Mouse (Mus musculus) stomach, embryonic 15.5 days (tissue): ENCODE measurements around the gene Vstm4. TPM values are rescaled to one million over a fixed set of nuclear protein-coding genes. Genes with fewer than 3 reads are reported as not detected.

Source experiments
- ATAC-seq: fragments of 200-750 bp; cut with Nextera tagmentation; 2 replicates; pipeline ENCODE4 v1.8.0; 2017; ENCODE audit warnings: low read depth, moderate number of reproducible peaks, moderate TSS enrichment; ENCODE audit not compliant: insufficient read depth, low FRiP score
- H3K27ac ChIP-seq: fragments of 300-500 bp; sonication (generic); 2 replicates; pipeline ENCODE4 v1.5.1; 2015; ENCODE audit warnings: mild to moderate bottlenecking, inconsistent platforms
- H3K27me3 ChIP-seq: fragments of 300-500 bp; sonication (generic); replicated peaks from 2 replicates; pipeline ENCODE4 v1.6.1; 2015; ENCODE audit warnings: inconsistent platforms
- H3K36me3 ChIP-seq: fragments of 300-500 bp; sonication (generic); 2 replicates; pipeline ENCODE4 v1.6.1; 2015; ENCODE audit warnings: inconsistent platforms
- H3K4me1 ChIP-seq: fragments of 300-500 bp; sonication (generic); 2 replicates; pipeline ENCODE4 v1.6.1; 2015; ENCODE audit warnings: inconsistent platforms
- H3K4me2 ChIP-seq: fragments of 300-500 bp; sonication (generic); 2 replicates; pipeline ENCODE4 v1.6.1; 2015; ENCODE audit warnings: mild to moderate bottlenecking, inconsistent platforms
- H3K4me3 ChIP-seq: fragments of 300-500 bp; sonication (generic); replicated peaks from 2 replicates; pipeline ENCODE4 v1.5.1; 2015; ENCODE audit warnings: inconsistent platforms
- H3K9ac ChIP-seq: fragments of 300-500 bp; sonication (generic); 2 replicates; pipeline ENCODE4 v1.6.1; 2015; ENCODE audit warnings: inconsistent platforms
- H3K9me3 ChIP-seq: fragments of 300-500 bp; sonication (generic); 2 replicates; pipeline ENCODE4 v1.6.1; 2016; ENCODE audit warnings: inconsistent platforms
- WGBS: fragments of 180-500 bp; shearing (Covaris S2); methylation state at CpG from one replicate; pipeline ENCODE4 v1.1.7; 2015; 5-methylcytosine and 5-hydroxymethylcytosine counted together
- polyA plus RNA-seq: library from polyadenylated mRNA; unstranded; fragments of >200 nt; fragmentation: Nextera tagmentation; extraction: Ambion mirVana; gene quantifications from 2 replicates; pipeline ENCODE4 v1.2.1, GENCODE M21; 2015

Vstm4 gene
- polyA plus RNA-seq, 1 experiment from 2014 or later, result 35.2 TPM

DNA sequence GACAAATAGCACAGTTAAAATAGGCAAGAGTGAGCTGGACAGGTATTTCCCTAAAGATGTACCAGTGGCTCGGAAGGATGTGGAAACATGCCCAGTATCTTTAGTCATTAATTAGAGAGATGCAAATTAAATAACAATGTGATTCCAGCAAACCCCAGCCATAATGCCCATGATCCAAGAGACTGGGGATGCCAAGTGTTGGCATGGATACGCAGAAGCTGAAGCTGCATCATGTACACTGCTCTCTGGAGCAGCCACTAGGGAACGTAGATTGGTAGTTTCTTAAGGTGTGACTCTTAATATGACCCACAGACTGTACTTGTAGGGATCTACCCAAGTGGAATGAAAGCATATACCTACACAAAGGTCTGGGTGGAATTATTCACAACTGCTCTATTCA lies 50.0 kb downstream of the Vstm4 start:
- WGBS, result 68% methylated on average over 3 of the region's 3 CpGs
- H3K9me3 ChIP-seq, result no peaks in the 10 kb centered on the region
- no peak for ATAC-seq
- no peak overlapping the region for H3K4me3 ChIP-seq
- H3K4me1 ChIP-seq, result 0 out of 2 replicates have a peak, but pooled peaks cover 2% of the 10 kb centered on the region
- no peaks in the 10 kb centered on the region for H3K27me3 ChIP-seq
- H3K27ac ChIP-seq, result no peak overlapping the region
- no peaks in the 10 kb centered on the region for H3K36me3 ChIP-seq
- no peak overlapping the region for H3K4me2 ChIP-seq
- no peak overlapping the region for H3K9ac ChIP-seq

DNA sequence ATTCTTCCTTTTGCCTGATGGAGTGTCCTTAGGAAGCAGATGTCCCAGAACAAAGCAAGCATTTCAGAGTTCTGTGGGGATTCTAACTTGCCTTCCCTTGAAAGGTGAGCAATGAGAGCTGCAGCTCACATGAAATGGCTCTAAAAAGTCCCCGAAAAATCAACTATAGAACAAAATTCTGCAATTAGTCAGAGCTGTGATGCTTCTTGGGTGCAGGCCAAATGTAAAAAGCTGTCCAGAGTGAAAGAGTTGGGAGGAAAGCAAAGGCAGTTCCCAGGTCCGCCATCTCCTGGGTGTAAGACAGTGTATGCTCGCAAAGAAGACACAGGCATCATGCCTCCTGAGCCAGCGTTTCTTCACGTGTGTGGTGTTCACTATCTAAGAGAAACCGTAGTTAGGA lies 52.6 kb downstream of the Vstm4 start:
- WGBS, result 72% methylated on average over 6 of the region's 6 CpGs
- Histone ChIP-seq H3K4me1 (0 out of 2 replicates have a peak, but pooled peaks cover 2% of the 10 kb centered on the region), H3K9me3 (no peaks in the 10 kb centered on the region), H3K27ac (no peak overlapping the region), H3K4me3 (no peak overlapping the region), H3K36me3 (no peaks in the 10 kb centered on the region), H3K4me2 (no peak overlapping the region), H3K27me3 (no peaks in the 10 kb centered on the region), H3K9ac (no peak overlapping the region)
- no peak for ATAC-seq

DNA sequence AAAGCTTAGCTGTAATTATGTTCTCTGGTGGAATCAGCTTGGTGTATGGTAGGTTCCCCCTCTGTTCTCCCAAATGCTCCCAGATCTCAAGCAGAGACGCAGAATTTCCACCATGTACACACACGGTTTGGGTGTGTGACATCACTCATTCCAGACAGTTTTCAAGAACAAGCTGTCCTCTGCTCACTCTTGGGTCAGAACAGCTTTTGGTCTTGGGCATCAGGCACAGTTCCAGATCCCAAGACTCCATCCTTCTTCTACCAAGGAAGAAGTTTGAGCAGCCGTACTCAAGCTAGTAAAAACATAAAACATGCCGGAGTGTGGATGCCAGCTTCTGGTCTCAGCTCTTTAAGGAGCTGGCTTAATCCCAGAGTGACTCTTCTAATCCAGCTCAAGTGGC lies 54.6 kb downstream of the Vstm4 start:
- H3K27me3 ChIP-seq, result no peaks in the 10 kb centered on the region
- no peak overlapping the region for H3K4me2 ChIP-seq
- WGBS, result 83% methylated on average over 4 of the region's 4 CpGs
- H3K9ac ChIP-seq, result no peak overlapping the region
- H3K36me3 ChIP-seq, result no peaks in the 10 kb centered on the region
- no peak overlapping the region for H3K27ac ChIP-seq
- no peaks in the 10 kb centered on the region for H3K9me3 ChIP-seq
- H3K4me1 ChIP-seq, result 0 out of 2 replicates have a peak, but pooled peaks cover 4% of the 10 kb centered on the region
- H3K4me3 ChIP-seq, result no peak overlapping the region
- no peak for ATAC-seq

DNA sequence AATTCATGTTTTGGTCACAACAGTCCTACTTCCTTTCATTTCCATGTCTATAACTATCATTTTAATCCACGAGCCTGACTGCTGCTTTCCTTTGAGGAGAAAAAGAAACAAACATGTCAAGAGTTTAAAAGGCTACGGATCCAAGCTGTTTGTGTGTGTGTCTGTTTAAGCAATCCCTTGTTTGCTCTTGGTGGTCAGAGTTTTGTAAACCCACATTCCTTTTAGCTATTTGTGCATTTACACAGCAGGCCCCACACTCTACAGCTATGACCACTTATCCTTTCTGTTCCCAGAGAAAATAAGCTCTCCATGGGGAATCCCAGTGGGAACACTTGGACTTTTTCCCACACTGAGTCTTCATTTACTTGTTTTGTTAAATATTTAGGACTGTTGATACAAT lies 58.8 kb downstream of the Vstm4 start:
- Histone ChIP-seq H3K27me3 (no peaks in the 10 kb centered on the region), H3K4me3 (no peak overlapping the region), H3K9me3 (no peaks in the 10 kb centered on the region), H3K9ac (no peak overlapping the region), H3K4me1 (0 out of 2 replicates have a peak, but pooled peaks cover 3% of the 10 kb centered on the region), H3K4me2 (no peak overlapping the region), H3K27ac (no peak overlapping the region), H3K36me3 (no peaks in the 10 kb centered on the region)
- 30% methylated on average over 2 of the region's 2 CpGs for WGBS
- ATAC-seq, result no peak

DNA sequence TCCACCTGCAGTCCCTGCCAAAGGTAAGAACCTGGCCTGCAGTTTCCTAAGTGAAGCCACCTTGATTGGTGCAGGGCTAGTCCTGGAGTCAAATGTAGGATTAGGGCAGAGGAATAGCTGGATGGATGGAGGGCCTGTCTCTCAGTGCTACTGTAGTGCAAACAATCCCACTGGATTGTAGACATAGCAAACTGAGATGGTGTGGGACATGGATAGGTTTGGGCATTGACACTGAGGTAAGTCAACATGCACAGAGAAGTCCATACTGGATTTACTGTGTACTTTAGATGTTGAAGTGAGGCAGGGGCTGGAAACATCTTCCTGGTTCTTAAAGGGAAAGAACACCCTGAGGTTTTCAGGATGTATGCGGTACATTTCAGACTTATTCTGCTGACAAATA lies 61.4 kb downstream of the Vstm4 start:
- H3K27ac ChIP-seq, result no peak overlapping the region
- H3K4me3 ChIP-seq, result no peak overlapping the region
- no peaks in the 10 kb centered on the region for H3K9me3 ChIP-seq
- WGBS, result 94% methylated on average over 1 of the region's 1 CpGs
- 0 out of 2 replicates have a peak, but pooled peaks cover 3% of the 10 kb centered on the region for H3K4me1 ChIP-seq
- no peaks in the 10 kb centered on the region for H3K36me3 ChIP-seq
- no peaks in the 10 kb centered on the region for H3K27me3 ChIP-seq
- no peak overlapping the region for H3K9ac ChIP-seq
- no peak for ATAC-seq
- H3K4me2 ChIP-seq, result no peak overlapping the region

DNA sequence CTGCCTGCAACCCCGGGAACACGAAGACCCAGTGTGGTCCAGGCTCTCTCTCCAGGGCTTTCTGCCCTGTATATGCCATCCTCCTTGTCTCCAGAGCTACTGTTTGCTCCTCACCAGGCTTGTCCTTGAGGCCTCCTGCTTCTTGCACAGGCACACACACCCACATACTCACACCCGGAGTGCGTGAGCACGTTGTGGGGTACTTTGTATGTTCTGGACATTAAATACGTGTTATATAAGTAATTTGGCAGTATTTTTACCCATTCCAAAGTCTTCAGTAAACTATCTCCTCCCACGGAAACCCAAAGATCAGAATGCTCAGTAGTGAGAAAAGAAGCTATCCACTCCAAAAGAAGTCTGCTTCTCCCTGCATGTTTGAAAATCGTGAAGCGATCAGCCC lies 67.3 kb downstream of the Vstm4 start:
- WGBS, result 54% methylated on average over 9 of the region's 9 CpGs
- no peak for ATAC-seq

DNA sequence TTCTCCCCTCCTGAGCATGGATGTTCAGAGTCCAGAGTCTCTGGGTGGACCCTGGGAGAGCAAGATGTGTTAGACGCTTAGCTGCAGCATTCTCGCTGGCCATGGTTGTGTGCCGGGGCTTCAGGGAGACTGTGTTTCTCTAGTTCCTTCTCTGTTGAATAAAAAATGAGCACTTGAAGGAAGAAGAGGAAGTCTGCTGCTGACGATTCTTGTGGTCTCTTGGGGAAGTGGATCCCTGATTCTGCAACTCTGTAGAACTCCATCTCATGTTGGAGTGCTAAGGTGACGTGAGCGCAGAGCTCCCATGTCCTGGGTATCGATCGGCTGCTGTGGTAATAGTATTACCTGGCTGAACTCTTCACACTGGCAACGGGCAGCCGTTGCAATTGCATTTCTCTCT lies 75.2 kb downstream of the Vstm4 start:
- Histone ChIP-seq H3K9me3 (no peaks in the 10 kb centered on the region), H3K4me1 (no peaks in the 10 kb centered on the region), H3K4me2 (no peak overlapping the region), H3K36me3 (no peaks in the 10 kb centered on the region), H3K9ac (no peak overlapping the region), H3K4me3 (no peak overlapping the region), H3K27ac (no peak overlapping the region), H3K27me3 (no peaks in the 10 kb centered on the region)
- 72% methylated on average over 10 of the region's 10 CpGs for WGBS
- no peak for ATAC-seq

More for the DNA sequence above, 67.3 kb downstream of the Vstm4 start:
- H3K4me1 ChIP-seq, result no peaks in the 10 kb centered on the region
- H3K9ac ChIP-seq, result no peak overlapping the region
- no peak overlapping the region for H3K4me2 ChIP-seq
- H3K27me3 ChIP-seq, result no peaks in the 10 kb centered on the region
- no peak overlapping the region for H3K27ac ChIP-seq
- no peaks in the 10 kb centered on the region for H3K36me3 ChIP-seq
- no peaks in the 10 kb centered on the region for H3K9me3 ChIP-seq
- no peak overlapping the region for H3K4me3 ChIP-seq

DNA sequence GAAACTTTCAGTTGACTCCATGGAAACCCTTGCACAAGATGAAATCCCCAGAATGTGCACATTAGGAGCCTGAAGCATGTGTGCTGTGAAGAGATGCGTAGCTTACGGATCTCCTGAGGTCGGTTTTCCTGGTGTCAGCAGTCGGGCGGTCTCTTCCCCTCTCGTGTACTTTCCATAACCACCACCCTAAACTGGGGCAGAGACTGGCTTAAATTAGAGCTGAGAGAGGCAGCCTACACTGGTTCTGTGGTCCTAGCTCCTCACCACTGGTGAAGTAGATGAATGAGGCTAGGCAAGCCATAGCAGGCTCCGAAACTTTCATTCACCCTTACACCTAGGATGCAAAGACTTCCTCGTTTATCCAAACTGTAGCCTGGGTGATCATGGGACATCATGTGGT lies 75.7 kb downstream of the Vstm4 start:
- no peaks in the 10 kb centered on the region for H3K36me3 ChIP-seq
- no peak overlapping the region for H3K27ac ChIP-seq
- no peak overlapping the region for H3K4me2 ChIP-seq
- 87% methylated on average over 8 of the region's 8 CpGs for WGBS
- H3K9ac ChIP-seq, result no peak overlapping the region
- H3K27me3 ChIP-seq, result no peaks in the 10 kb centered on the region
- no peaks in the 10 kb centered on the region for H3K9me3 ChIP-seq
- no peaks in the 10 kb centered on the region for H3K4me1 ChIP-seq
- no peak overlapping the region for H3K4me3 ChIP-seq
- no peak for ATAC-seq

DNA sequence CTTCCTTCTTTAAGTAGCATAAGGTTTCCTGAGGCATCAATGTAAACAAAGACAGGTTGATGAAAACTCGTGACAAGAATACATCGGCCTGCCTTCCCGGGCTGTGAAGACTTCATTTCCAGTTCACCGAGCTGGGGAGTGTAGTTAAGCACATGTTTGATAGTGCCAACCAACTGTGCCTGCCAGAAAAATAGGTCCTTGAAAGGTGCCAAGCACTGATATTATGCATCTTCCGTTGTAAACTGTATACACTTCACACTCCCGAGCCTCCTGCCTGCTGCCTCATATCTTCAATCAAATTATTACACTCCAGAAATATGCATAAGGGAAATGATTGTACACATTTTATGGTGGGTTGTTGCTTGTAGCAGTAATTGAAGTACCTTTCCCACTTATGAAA lies 77.5 kb downstream of the Vstm4 start:
- no peak overlapping the region for H3K4me2 ChIP-seq
- no peaks in the 10 kb centered on the region for H3K36me3 ChIP-seq
- H3K4me3 ChIP-seq, result no peak overlapping the region
- H3K9ac ChIP-seq, result no peak overlapping the region
- H3K27ac ChIP-seq, result no peak overlapping the region
- no peak for ATAC-seq
- 48% methylated on average over 6 of the region's 6 CpGs for WGBS
- H3K27me3 ChIP-seq, result no peaks in the 10 kb centered on the region
- H3K4me1 ChIP-seq, result no peaks in the 10 kb centered on the region
- H3K9me3 ChIP-seq, result no peaks in the 10 kb centered on the region

DNA sequence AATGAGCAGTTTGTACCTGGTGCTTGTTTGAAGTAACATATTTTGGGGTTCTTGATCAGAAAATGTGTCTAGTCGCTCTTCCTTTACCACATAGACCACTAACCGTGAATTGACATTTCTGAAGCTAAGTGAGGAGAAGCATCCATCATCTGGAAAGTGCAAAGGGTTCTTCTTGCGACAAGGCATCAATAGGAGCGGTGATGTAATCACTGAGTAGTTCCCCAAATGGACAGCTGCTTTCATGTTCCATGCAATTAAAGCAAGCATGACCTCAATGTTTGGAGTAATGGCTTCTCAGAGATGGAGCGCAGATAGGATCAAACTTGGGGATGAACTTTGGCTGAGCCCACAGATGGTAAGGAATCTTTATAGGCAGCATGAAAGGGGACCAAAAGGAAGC lies 82.7 kb downstream of the Vstm4 start:
- no peaks in the 10 kb centered on the region for H3K27me3 ChIP-seq
- 54% methylated on average over 5 of the region's 5 CpGs for WGBS
- no peak overlapping the region for H3K4me2 ChIP-seq
- no peak for ATAC-seq
- H3K36me3 ChIP-seq, result no peaks in the 10 kb centered on the region
- no peaks in the 10 kb centered on the region for H3K9me3 ChIP-seq
- H3K4me1 ChIP-seq, result no peaks in the 10 kb centered on the region
- H3K4me3 ChIP-seq, result no peak overlapping the region
- no peak overlapping the region for H3K27ac ChIP-seq
- H3K9ac ChIP-seq, result no peak overlapping the region

DNA sequence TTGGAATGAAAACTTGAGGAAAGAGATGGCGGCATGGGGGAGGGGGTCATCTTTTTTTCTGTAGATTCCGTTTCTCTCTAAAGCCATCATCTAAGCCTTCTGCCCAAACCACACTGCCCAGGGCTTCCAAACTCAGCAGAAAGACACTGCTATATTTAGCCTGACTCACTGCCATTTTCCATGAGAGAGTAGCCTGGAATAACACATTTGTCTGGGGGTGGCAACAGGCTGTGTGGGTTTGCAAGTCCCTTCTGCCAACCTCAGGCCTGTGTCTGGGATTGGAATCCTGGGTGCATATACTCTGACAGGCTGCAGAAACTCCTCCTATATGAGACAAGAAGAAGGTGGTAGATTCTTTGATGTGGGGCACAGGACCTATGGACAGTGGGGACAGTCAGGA lies 91.0 kb downstream of the Vstm4 start:
- Histone ChIP-seq H3K27me3 (no peaks in the 10 kb centered on the region), H3K9me3 (no peaks in the 10 kb centered on the region), H3K4me2 (no peak overlapping the region), H3K27ac (no peak overlapping the region), H3K4me1 (peaks cover 7% of the 10 kb centered on the region), H3K4me3 (no peak overlapping the region), H3K9ac (no peak overlapping the region), H3K36me3 (no peaks in the 10 kb centered on the region)
- WGBS, result 81% methylated on average over 2 of the region's 2 CpGs
- no peak for ATAC-seq

DNA sequence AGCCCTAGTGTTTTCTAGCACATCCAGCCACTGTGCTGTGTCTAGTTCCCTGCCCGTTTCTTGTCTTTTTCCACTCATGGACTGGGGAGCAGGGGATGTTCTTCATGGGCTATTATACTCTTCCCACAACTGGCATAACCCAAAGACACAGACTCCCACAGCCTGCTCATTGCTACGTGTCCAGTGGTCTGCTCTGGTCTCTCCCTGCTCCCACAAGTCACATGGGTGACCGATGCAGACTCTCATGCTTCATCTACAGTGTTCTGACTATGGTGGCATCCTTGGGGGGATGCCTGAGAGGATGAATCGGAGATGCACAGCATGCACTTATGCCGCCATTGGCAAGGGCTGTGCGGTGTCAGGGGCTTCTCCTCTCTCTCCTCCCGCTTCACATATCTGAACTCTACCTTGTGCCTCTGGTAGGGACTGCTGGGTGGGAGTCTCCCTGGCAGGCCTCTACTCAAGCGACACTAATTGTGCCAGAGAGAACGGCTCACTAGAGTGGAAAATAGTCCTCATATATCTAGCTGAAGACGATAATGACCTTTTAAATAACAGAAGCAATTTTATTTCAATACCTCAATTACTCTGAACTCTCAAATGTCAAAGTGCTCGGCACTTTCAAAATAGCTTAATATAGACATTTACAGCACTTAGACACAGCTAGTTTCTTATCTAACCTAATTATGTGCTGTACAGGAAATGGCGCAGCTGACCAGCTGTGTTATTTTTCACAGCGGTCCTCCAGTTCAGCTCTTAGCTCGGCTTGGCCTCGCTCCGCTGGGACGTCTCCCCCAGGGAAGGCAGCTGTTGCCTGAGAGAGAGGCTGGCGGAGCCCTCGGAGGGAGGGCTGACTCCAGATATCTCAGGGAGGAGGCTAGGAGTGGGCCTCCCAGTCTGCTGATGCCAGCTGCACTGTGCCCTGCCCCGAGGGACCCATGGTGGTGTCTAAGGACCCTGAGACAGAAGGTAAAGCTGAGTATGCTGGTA lies 94.1 kb downstream of the Vstm4 start:
- no peak overlapping the region for H3K4me2 ChIP-seq
- H3K4me3 ChIP-seq, result no peak overlapping the region
- H3K27ac ChIP-seq, result peak overlapping the region; percentile 77
- H3K4me1 ChIP-seq, result peaks cover 12% of the 10 kb centered on the region
- no peaks in the 10 kb centered on the region for H3K36me3 ChIP-seq
- no peak overlapping the region for H3K9ac ChIP-seq
- ATAC-seq, result peak; percentile 66; the same call in 1 of the 2 replicates
- WGBS, result 43% methylated on average over 20 of the region's 20 CpGs
- no peaks in the 10 kb centered on the region for H3K9me3 ChIP-seq
- H3K27me3 ChIP-seq, result no peaks in the 10 kb centered on the region
